Mouse (Mus musculus) kidney, adult 18-20 months (tissue): ENCODE measurements around the gene Robo1.

Source experiments
- DNase-seq: peaks from one replicate; pipeline ENCODE4 v3.0.0; 2021

Gene Robo1

DNA sequence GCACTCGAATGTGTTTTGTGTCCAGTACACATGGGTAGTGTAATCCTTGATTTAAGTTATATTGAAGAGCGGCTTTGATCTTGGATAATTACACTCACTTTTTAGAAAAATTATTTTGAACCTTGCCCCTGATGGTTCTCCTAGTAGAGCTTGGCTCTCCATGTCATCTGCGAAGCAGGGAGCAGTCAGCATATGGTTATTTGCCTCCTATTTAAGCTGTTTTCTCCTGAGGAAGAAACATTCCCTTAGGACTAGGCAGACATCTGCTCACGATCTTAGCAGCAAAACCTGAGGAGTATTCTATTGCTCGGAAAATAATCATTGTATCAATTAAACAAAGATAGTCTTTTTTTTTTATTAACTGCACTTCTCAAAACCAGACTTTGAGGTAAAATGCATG lies 439.6 kb downstream of the Robo1 start:
- DNase-seq = no peak

DNA sequence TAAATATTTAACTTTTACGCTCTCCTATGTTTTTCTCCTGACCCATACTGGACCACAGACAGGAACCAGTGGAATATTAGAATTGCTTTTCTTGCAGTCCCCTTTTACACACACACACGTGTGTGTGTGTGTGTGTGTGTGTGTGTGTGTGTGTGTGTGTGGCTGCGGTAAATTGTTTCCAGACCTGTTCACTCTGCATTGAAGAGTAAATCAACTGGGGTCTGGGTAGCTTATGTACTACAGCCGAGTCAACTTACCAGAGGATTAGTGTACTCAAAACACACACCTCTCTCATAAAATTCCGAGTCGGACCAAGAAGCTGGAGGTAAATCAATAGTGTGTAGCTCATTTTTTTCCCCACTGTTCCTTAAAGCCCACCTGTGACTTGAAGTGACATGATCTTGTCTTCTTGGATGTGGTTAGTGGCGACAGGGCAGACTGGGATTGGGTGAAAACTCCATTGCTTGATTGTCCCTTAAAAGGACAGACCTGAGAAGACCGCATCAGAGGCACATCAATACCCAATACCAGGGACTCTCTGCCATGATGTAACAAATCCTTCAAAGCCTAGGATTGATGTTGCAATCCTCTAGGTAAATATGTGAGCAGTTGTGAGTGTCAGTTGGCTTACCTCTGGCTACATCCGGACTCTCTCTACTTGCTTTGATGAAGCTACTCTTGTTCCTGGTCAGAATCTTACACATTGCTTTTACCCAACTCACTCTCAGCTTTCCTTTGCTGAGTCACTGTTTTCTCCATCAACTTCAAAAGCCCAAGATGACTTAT lies 457.2 kb downstream of the Robo1 start:
- no peak for DNase-seq

DNA sequence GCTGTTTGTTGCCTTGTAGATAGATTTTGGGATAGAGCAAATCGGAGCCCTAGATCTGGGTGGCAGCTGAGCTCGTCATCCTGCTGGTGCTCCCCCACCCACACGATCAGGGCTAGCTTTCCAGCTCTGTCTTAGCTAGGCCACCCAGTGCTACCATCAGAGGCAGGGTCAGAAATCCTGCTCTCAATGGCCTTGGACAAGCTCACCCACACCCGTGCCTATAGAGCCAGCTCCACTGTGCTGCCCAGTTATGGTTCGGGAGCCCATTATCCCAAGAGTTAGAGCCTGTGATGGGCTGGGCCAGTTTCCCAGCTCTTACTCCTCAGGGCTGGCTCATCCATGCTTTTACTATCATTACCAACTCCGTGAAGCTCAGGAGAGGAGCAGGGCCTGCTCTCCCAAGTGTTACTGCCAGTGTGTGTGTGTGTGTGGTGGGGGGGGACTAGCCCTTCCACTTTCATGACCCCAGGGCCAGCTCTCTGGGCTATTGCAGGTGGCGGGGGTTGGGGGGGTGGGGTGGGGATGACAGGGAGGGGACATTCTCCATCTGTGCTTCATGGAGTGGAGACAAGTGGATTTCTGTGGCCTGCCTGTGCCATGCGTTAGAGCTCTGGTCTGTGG lies 461.2 kb downstream of the Robo1 start:
- DNase-seq = no peak

GRCm38 (mm10) chr16:72772348-72772747 lies 464.2 kb downstream of the Robo1 start:
- DNase-seq = no peak

DNA sequence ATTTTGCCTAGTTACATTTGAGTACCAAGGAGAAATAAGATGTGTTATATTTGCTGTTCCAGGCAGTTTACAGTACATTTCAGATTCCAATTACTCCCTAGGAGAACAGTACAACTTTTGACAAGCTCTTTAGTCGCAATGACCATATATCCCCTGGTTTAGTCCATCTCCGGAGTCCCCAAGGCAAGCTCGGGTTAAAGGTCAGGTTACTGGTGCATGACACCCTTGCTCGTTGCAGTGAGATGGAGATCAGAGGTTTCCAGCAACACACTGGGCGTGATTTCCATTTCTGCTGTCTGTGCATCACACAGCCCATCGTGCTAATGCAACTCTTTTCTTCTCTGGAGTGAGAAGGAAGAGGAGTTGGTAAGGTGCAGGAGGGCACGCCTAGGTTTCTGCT lies 464.9 kb downstream of the Robo1 start:
- no peak for DNase-seq

- DNase-seq = no peak
Measured at GRCm38 (mm10) chr16:72778520-72778919, 470.4 kb downstream of the Robo1 start.

DNA sequence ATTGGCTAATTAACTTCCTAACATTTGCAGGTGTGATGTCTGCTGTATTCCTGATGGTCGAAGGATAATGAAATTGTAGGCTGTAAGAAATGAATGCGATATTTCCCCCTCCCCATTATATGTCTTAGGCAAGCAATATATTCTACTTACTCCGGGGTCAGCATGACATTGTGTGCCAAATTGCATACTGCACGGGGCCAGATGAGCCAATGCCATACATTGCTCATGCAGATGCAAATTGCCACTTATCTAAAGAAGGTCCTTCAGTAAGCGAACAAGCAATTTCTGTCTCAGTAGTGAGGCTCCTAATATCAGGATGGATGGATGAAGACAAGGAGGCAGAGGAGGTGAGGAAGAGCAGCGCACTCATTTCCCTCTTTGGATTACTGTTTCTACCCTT lies 474.1 kb downstream of the Robo1 start:
- no peak for DNase-seq

GRCm38 (mm10) chr16:72786079-72786478 lies 478.0 kb downstream of the Robo1 start:
- DNase-seq = no peak

DNA sequence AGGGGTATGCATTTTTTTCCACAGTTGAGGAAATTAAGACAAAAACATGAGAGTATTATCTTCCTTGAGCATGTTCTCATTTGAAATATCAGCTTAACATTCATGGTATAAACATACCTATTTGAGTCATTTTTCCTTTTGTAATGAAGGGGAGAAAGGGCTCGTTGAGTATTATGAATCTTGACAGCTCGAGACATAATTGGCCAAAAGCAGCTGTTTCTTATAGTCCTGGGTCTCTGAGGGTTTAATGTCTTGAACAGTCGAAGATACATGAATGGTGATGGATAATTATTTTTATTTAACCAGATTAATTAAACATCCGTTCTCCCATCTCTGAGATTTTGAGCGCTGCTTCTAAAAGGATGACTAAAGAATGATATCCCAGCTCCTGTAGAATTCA lies 478.5 kb downstream of the Robo1 start:
- DNase-seq = no peak

DNA sequence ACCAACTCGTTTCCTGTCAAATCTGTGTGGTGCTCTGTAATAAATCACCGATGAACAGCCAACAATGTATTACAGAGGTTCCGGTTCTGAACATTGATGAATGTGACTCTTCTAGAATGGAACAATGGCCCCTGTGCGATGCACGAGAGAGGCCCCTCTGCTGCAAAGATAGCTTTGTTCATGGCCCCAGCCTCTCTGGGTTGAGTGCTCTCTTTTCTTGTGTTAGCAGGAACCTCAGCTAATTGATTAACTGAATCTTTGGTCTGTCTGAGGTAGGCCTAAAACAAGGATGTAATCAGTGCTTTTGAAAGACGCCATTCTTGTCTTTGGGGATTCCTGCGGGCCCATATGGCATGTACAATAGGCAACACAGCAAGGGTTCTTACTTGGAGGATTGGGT lies 479.9 kb downstream of the Robo1 start:
- DNase-seq = no peak

GRCm38 (mm10) chr16:72791181-72791705 lies 483.1 kb downstream of the Robo1 start:
- DNase-seq = no peak

DNA sequence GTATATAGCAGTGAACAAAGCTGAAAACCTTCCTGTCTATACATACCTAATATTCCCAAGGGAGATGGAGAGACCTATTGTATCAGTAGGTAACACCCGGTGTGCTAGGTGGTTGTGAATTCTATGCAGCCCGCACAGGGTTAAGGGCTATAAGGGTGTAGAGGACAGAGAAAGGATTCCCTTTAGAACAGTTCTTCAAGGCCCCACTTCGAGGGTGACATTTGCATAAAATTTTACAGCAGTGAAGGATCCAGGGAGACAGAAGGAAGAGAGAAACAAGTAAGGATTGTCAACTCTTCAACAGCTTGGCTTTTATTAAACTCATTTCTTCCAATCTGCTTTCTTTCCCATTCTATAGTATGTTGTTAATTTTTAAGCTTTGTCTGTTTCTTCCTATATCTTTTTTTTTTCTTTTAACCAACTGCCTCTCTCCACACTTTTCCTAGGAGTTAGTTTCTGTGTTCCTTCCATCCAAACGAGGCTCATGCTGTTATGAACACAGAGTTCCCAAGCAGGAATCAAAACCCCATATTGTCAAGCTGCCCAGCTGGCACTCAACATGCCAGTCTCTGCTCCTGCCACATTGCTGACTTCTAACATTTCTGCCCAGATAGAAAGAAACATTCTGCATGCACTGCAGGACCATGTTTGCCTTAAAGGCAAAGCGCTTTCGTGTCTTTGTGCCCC lies 486.7 kb downstream of the Robo1 start:
- no peak for DNase-seq

- no peak for DNase-seq
Measured at GRCm38 (mm10) chr16:72795379-72795712, 487.2 kb downstream of the Robo1 start.

DNA sequence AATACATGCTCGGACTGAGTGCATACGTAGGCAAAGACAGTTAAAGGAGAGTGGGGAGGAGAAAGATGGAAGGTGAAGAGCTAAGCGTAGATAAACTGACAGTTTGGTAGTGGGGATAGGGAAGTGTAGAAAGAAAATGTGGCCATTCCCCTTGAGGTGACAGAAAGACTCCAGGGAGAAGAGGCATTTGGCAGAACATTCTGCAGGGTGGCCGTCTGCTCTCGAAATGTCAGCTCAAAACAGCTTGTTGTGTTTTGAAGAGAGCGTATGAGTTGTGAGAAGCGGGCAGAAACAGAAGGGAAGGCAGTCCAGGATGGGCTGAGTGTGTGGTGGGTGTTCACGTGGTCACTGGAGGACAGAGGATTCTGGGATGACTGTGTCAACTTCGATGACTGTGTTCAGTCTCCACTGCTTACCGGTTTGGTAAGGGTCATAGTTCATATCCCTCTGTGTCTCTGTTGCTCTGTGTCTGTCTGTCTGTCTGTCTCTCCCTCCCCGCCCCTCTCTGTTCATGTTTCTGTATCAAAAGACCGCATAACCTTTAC lies 490.4 kb downstream of the Robo1 start:
- DNase-seq = no peak

DNA sequence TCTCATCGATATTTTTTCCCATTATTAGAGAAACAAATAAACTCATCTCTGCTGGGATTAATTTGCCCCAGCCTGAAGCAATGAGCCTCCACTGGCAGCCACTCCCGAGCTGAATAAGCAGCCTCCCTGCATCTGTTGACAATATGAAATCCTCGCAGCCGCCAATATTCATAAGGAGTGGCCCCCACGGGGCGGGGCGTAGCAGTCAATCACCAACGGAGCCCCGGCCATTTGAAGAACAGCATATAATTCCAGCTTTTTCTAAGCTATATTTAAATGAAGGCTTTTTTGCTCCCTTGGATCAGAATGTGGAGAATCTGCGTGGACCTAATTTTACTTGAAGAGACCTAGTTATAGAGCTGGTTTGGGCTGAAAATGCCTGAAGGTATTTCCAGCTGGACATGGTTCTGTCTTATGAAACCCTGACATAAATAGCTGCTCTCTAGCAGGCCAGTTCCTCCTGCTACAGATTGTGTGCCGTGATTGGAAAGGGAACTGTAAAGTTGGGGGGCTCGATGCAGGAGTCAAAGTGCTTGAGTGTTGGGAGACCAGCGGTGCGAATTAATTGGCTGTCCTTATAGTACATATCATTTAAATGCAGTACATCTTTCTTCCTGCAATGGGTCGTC lies 492.1 kb downstream of the Robo1 start:
- no peak for DNase-seq

DNA sequence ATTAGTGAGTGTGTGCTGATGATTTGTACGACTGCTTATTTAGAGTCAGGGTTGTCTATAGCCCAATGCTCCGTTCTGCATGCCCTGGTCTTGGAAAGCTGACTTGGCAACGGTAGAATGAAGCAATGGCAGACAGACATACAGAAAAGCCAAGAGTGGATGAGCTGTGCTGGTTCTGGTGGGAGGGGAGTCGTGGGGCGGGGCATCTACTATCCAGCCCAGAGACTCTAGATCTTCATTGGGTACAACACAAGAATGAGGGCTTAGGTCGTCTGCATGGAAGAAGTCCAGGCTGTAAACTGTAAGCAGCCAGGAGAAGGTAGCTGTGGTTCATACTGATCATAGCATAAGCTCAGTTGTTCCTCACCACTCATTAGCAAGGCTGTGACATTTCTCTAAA lies 492.7 kb downstream of the Robo1 start:
- DNase-seq = no peak

- DNase-seq = no peak
Measured at GRCm38 (mm10) chr16:72808351-72808750, 500.2 kb downstream of the Robo1 start.

DNA sequence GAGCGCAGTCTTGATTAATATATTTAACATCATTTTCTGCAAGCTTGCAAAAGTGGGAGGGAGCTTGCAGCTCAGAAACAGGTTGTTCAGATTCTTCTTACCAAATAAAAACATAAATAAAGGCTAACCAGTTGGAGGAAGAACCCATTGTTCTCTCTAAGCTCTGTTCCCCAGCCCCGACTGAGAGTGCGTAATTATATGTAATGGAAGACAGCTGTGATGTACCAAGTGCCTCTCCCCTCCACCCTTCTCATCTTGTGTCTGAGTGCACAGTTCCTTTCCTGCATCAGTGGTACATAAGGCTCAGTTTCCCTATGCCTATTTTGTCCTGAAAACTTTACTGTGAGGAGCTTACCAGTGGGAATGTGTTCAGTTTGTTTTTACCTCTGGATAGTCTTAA lies 502.8 kb downstream of the Robo1 start:
- DNase-seq = no peak

DNA sequence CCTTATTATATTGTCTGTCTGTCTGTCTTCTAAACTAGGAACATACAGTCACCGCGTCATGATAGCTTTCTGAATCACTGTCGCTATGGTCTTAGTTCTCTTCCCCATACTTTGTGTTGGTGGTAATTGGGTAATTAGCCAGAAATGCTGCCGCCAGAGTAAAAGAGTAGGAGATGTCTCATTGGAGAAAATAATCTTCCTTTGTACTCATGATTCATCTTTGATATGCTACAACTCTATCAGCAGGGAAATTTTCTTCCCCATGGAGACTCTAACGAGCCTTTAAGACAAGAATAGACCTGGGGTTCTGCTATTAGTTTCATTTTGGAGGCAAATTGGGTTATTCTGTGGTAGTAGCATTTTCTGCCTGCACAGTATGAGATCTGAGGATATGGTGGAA lies 503.4 kb downstream of the Robo1 start:
- no peak for DNase-seq

- no peak for DNase-seq
Measured at GRCm38 (mm10) chr16:72811908-72812307, 503.8 kb downstream of the Robo1 start.

- no peak for DNase-seq
Measured at GRCm38 (mm10) chr16:72828381-72828780, 520.3 kb downstream of the Robo1 start.

GRCm38 (mm10) chr16:72829530-72829929 lies 521.4 kb downstream of the Robo1 start:
- no peak for DNase-seq

DNA sequence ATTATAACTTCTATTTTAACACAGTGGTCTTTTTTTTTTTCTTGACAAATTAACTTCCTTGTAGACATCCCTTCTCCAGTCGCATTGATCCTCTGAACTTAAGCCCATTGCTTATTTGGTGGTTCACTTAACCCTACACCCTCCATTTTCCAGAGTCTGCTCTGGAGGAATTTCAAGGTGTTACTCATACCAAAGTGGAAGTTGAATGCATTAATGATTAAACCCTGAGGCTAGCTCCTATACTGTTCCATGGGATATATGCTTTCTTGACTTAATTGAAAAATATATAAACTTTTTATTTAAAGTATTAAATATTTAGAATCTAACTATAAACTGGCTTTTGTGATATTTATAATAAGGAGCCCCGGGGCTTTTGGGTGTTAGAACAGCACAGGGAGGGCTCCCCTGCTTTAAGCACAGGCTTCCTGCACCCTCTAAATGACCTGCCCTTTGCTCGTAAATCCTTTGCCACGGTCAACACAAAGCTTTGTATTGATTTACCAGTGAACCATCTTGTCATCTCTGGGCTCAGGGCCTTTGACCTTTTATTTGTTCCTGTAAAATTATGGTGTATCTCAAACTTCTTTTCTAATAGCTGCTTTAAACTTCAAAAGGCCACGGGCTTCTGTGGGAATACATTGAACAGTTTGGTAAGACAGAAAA lies 522.4 kb downstream of the Robo1 start:
- no peak for DNase-seq
